Mouse (Mus musculus) forebrain, embryonic 11.5 days (tissue): ENCODE measurements around the gene Dscam. TPM values are rescaled to one million over a fixed set of nuclear protein-coding genes. Genes with fewer than 3 reads are reported as not detected.

ENCODE experiments used
- ATAC-seq: fragments of 200-750 bp; cut with Nextera tagmentation; replicated peaks from 2 replicates; pipeline ENCODE4 v1.8.0; 2017; ENCODE audit warnings: moderate TSS enrichment; ENCODE audit not compliant: low FRiP score
- DNase-seq: peaks from one replicate; pipeline ENCODE4 v3.0.0-alpha.2; 2017; ENCODE audit warnings: low spot score
- H3K27ac ChIP-seq: fragments of 300-500 bp; sonication (generic); 2 replicates; pipeline ENCODE4 v1.5.1; 2014; ENCODE audit warnings: low read depth, low read length
- H3K27me3 ChIP-seq: fragments of 300-500 bp; sonication (generic); 2 replicates; pipeline ENCODE4 v1.6.1; 2014; ENCODE audit warnings: mild to moderate bottlenecking, low read length, mixed read lengths; ENCODE audit not compliant: control insufficient read depth, insufficient read depth
- H3K36me3 ChIP-seq: fragments of 300-500 bp; sonication (generic); 2 replicates; pipeline ENCODE4 v1.6.1; 2014; ENCODE audit warnings: mild to moderate bottlenecking, low read length, moderate library complexity, mixed read lengths; ENCODE audit not compliant: control insufficient read depth, insufficient read depth
- H3K4me1 ChIP-seq: fragments of 300-500 bp; sonication (generic); replicated peaks from 2 replicates; pipeline ENCODE4 v1.6.1; 2014; ENCODE audit warnings: low read length, mixed read lengths; ENCODE audit not compliant: control insufficient read depth, insufficient read depth
- H3K4me2 ChIP-seq: fragments of 300-500 bp; sonication (generic); 2 replicates; pipeline ENCODE4 v1.6.1; 2014; ENCODE audit warnings: low read depth, mild to moderate bottlenecking, low read length, moderate library complexity, mixed read lengths; ENCODE audit not compliant: severe bottlenecking
- H3K4me3 ChIP-seq: fragments of 300-500 bp; sonication (generic); 2 replicates; pipeline ENCODE4 v1.5.1; 2014; ENCODE audit warnings: low read depth, low read length
- H3K9ac ChIP-seq: fragments of 300-500 bp; sonication (generic); 2 replicates; pipeline ENCODE4 v1.6.1; 2014; ENCODE audit warnings: low read length
- H3K9me3 ChIP-seq: fragments of 300-500 bp; sonication (generic); 2 replicates; pipeline ENCODE4 v1.6.1; 2016; ENCODE audit warnings: low read length, mixed read lengths; ENCODE audit not compliant: control insufficient read depth
- WGBS: fragments of 180-500 bp; shearing (Covaris S2); extraction: QIAGEN DNeasy Blood & Tissue Kit; methylation state at CpG from one replicate; pipeline ENCODE4 v1.1.7; 2014; 5-methylcytosine and 5-hydroxymethylcytosine counted together
- polyA plus RNA-seq: library from polyadenylated mRNA; unstranded; fragments of >200 nt; fragmentation: Nextera tagmentation; extraction: Ambion mirVana; gene quantifications from 2 replicates; pipeline ENCODE4 v1.2.1, GENCODE M21; 2014

The Dscam gene
- polyA plus RNA-seq, 1 experiment from 2014 or later: 0.88 TPM

DNA sequence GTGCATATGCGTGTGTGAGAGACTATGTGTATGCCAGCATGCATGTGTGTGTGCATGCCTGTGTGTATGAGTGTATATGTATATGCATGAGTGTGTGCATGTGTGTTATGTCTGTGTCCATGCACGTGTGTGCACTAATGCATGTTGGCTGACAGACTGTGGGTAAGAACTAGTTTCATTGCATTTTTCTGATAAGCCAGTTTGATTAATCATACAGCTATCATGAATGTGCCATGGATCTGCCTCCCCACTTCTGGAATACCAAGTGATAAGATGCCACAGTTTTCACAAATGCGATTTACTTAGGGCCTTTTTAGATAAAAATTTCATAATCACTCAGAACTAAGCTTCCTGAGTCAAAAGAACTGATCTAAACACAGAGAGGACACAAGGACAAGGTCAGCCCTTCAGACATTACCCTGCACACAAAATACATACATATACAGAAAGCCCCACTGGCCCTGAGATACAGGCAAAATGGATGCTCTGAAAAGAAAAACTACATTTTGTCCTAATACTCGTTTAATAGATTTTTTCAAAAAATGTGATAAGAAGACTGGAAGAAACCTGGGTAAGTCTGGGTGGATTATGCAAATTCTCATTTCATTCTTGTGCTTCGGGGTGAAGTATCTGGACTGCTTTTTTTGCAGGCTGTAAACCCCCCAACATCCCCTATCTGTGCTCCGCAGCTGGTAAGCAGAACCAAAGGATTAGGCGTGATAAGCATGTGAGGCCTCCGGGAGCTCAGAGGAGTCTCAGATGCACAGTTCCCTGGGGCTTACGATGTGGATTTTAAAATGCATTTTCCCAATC is 164.3 kb downstream of the Dscam start:
- ATAC-seq (no peak), DNase-seq (no peak)
- H3K27ac ChIP-seq: no peak overlapping the region; the same call in 1 of the 2 replicates
- H3K27me3 ChIP-seq: no peaks in the 10 kb centered on the region
- no peak overlapping the region for H3K4me3 ChIP-seq
- H3K4me1 ChIP-seq: 0 out of 2 replicates have a peak, but pooled peaks cover 4% of the 10 kb centered on the region
- H3K9me3 ChIP-seq: no peaks in the 10 kb centered on the region
- no peak overlapping the region for H3K4me2 ChIP-seq
- 67% methylated on average over 9 of the region's 9 CpGs for WGBS
- H3K36me3 ChIP-seq: no peaks in the 10 kb centered on the region
- H3K9ac ChIP-seq: no peak overlapping the region

- Histone ChIP-seq H3K27ac (no peak overlapping the region), H3K4me3 (no peak overlapping the region), H3K4me2 (no peak overlapping the region), H3K36me3 (no peaks in the 10 kb centered on the region), H3K4me1 (0 out of 2 replicates have a peak, but pooled peaks cover 2% of the 10 kb centered on the region), H3K27me3 (no peaks in the 10 kb centered on the region), H3K9me3 (no peaks in the 10 kb centered on the region), H3K9ac (no peak overlapping the region)
- ATAC-seq: no peak
- WGBS: 74% methylated on average over 1 of the region's 1 CpGs
- no peak for DNase-seq
Observed at GRCm38 (mm10) chr16:97003965-97004364, 166.6 kb downstream of the Dscam start.

GRCm38 (mm10) chr16:97002837-97003236 is 167.7 kb downstream of the Dscam start:
- no peak overlapping the region for H3K27ac ChIP-seq
- no peak overlapping the region for H3K9ac ChIP-seq
- DNase-seq (no peak), ATAC-seq (no peak)
- H3K4me1 ChIP-seq: 0 out of 2 replicates have a peak, but pooled peaks cover 2% of the 10 kb centered on the region
- no peaks in the 10 kb centered on the region for H3K27me3 ChIP-seq
- H3K4me2 ChIP-seq: no peak overlapping the region
- no peaks in the 10 kb centered on the region for H3K36me3 ChIP-seq
- 50% methylated on average over 2 of the region's 2 CpGs for WGBS
- H3K9me3 ChIP-seq: no peaks in the 10 kb centered on the region
- H3K4me3 ChIP-seq: no peak overlapping the region

- no peaks in the 10 kb centered on the region for H3K36me3 ChIP-seq
- H3K4me1 ChIP-seq: 0 out of 2 replicates have a peak, but pooled peaks cover 2% of the 10 kb centered on the region
- no peak overlapping the region for H3K9ac ChIP-seq
- H3K4me2 ChIP-seq: no peak overlapping the region
- ATAC-seq (no peak; the same call in 1 of the 2 replicates), DNase-seq (no peak)
- no peak overlapping the region; the same call in 1 of the 2 replicates for H3K27ac ChIP-seq
- no peaks in the 10 kb centered on the region for H3K9me3 ChIP-seq
- H3K4me3 ChIP-seq: no peak overlapping the region
- WGBS: 56% methylated on average over 3 of the region's 3 CpGs
- H3K27me3 ChIP-seq: no peaks in the 10 kb centered on the region
Observed at GRCm38 (mm10) chr16:97002189-97002588, 168.4 kb downstream of the Dscam start.

- Histone ChIP-seq H3K9ac (no peak overlapping the region), H3K4me1 (no peaks in the 10 kb centered on the region), H3K36me3 (no peaks in the 10 kb centered on the region), H3K4me2 (no peak overlapping the region), H3K4me3 (no peak overlapping the region), H3K9me3 (no peaks in the 10 kb centered on the region), H3K27me3 (no peaks in the 10 kb centered on the region), H3K27ac (no peak overlapping the region)
- ATAC-seq: no peak
- no peak for DNase-seq
- WGBS: 70% methylated on average over 3 of the region's 3 CpGs
Observed at GRCm38 (mm10) chr16:96996854-96997253, 173.7 kb downstream of the Dscam start.

GRCm38 (mm10) chr16:96995858-96996257 is 174.7 kb downstream of the Dscam start:
- no peaks in the 10 kb centered on the region for H3K36me3 ChIP-seq
- H3K9ac ChIP-seq: no peak overlapping the region
- H3K4me2 ChIP-seq: no peak overlapping the region
- H3K27ac ChIP-seq: no peak overlapping the region
- 80% methylated on average over 4 of the region's 4 CpGs for WGBS
- no peaks in the 10 kb centered on the region for H3K9me3 ChIP-seq
- H3K4me1 ChIP-seq: no peaks in the 10 kb centered on the region
- H3K27me3 ChIP-seq: no peaks in the 10 kb centered on the region
- H3K4me3 ChIP-seq: no peak overlapping the region
- ATAC-seq (no peak), DNase-seq (no peak)

- Histone ChIP-seq H3K4me1 (no peaks in the 10 kb centered on the region), H3K36me3 (no peaks in the 10 kb centered on the region), H3K27ac (no peak overlapping the region), H3K4me2 (no peak overlapping the region), H3K9ac (no peak overlapping the region), H3K4me3 (no peak overlapping the region), H3K27me3 (no peaks in the 10 kb centered on the region), H3K9me3 (no peaks in the 10 kb centered on the region)
- ATAC-seq (no peak), DNase-seq (no peak)
- WGBS: 79% methylated on average over 2 of the region's 2 CpGs
Observed at GRCm38 (mm10) chr16:96987396-96987795, 183.2 kb downstream of the Dscam start.

DNA sequence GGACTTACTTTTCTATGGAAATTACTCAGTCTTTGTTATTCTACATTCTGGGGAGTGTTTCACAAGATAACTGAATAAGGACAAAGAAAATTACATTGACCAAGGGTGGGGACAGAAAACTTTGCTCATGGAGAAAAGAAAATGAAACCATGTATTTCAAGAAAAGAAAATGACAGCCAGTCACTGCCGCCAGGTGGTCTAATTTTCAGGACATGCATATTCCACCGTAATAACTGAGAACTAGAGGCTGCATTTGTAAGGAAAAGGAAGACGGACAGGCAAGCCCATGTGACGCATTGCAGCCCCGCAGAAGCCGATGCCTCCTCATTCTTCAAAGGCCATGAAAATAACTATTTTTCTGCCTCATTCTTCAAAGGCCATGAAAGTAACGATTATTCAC is 197.3 kb downstream of the Dscam start:
- Histone ChIP-seq H3K9ac (no peak overlapping the region), H3K27me3 (no peaks in the 10 kb centered on the region), H3K27ac (no peak overlapping the region), H3K36me3 (no peaks in the 10 kb centered on the region), H3K4me1 (no peaks in the 10 kb centered on the region), H3K4me3 (no peak overlapping the region), H3K9me3 (no peaks in the 10 kb centered on the region), H3K4me2 (no peak overlapping the region)
- ATAC-seq: no peak
- 85% methylated on average over 7 of the region's 7 CpGs for WGBS
- no peak for DNase-seq

- no peak for DNase-seq
- no peaks in the 10 kb centered on the region for H3K9me3 ChIP-seq
Observed at GRCm38 (mm10) chr16:96971768-96972167, 198.8 kb downstream of the Dscam start.

More at GRCm38 (mm10) chr16:96971768-96972167, 198.8 kb downstream of the Dscam start:
- ATAC-seq: no peak
- no peaks in the 10 kb centered on the region for H3K4me1 ChIP-seq
- H3K9ac ChIP-seq: no peak overlapping the region
- no peak overlapping the region for H3K27ac ChIP-seq
- no peaks in the 10 kb centered on the region for H3K27me3 ChIP-seq
- WGBS: 89% methylated on average over 4 of the region's 4 CpGs
- H3K4me2 ChIP-seq: no peak overlapping the region
- H3K4me3 ChIP-seq: no peak overlapping the region
- H3K36me3 ChIP-seq: no peaks in the 10 kb centered on the region
